Mouse (Mus musculus) hindbrain, embryonic 15.5 days (tissue): ENCODE measurements at regions not wholly inside any gene's neighbourhood (a gene's known extent, or its start where the extent isn't known, plus 50 kb on each side); places are given as distances from the start of the nearest gene placed in this dataset.
"Not testable (repeated sequence)": the region's sequence is repeated elsewhere in the genome, so short reads cannot be mapped to it uniquely, and the experiment has no call there.

Source experiments
- ATAC-seq: fragments of 200-750 bp; cut with Nextera tagmentation; 2 replicates; pipeline ENCODE4 v1.8.0; 2017; ENCODE audit warnings: low read depth, moderate number of reproducible peaks, moderate TSS enrichment; ENCODE audit not compliant: low FRiP score
- H3K27ac ChIP-seq: fragments of 300-500 bp; sonication (generic); replicated peaks from 2 replicates; pipeline ENCODE4 v1.5.1; 2015; ENCODE audit warnings: mild to moderate bottlenecking, inconsistent platforms
- H3K27me3 ChIP-seq: fragments of 300-500 bp; sonication (generic); 2 replicates; pipeline ENCODE4 v1.6.1; 2015; ENCODE audit warnings: control low read depth, inconsistent platforms
- H3K36me3 ChIP-seq: fragments of 300-500 bp; sonication (generic); 2 replicates; pipeline ENCODE4 v1.6.1; 2015; ENCODE audit warnings: control low read depth, inconsistent platforms
- H3K4me1 ChIP-seq: fragments of 300-500 bp; sonication (generic); replicated peaks from 2 replicates; pipeline ENCODE4 v1.6.1; 2015; ENCODE audit warnings: control low read depth, inconsistent platforms
- H3K4me2 ChIP-seq: fragments of 300-500 bp; sonication (generic); 2 replicates; pipeline ENCODE4 v1.6.1; 2015; ENCODE audit warnings: moderate library complexity, mild to moderate bottlenecking, inconsistent platforms
- H3K4me3 ChIP-seq: fragments of 300-500 bp; sonication (generic); 2 replicates; pipeline ENCODE4 v1.5.1; 2015; ENCODE audit warnings: mild to moderate bottlenecking, inconsistent platforms
- H3K9ac ChIP-seq: fragments of 300-500 bp; sonication (generic); 2 replicates; pipeline ENCODE4 v1.6.1; 2015; ENCODE audit warnings: inconsistent platforms
- H3K9me3 ChIP-seq: fragments of 300-500 bp; sonication (generic); 2 replicates; pipeline ENCODE4 v1.6.1; 2016; ENCODE audit warnings: control low read depth, inconsistent platforms
- WGBS: fragments of 180-500 bp; shearing (Covaris S2); methylation state at CpG from one replicate; pipeline ENCODE4 v1.1.7; 2015; 5-methylcytosine and 5-hydroxymethylcytosine counted together

DNA sequence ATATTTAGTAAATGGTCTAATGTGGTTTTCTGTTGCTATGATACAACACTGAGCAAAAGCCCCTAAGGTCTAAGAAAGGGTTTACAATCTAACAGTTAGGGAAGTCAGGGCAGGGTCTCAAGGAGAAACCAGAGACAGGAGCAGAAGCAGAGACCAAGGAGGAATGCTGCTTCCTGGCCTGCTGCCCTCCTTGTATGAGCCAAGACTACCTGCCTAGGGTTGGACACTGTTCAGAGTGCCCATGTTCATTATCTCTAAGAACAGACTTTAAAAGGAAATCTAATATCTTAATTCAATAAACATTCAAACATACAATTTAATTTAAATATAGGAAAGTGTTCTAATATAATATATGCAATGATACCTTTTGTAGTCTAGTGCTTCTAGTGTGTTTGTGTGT lies 63.0 kb upstream of the Tmem106b start:
- Histone ChIP-seq H3K4me3 (no peak overlapping the region), H3K36me3 (no peaks in the 10 kb centered on the region), H3K27me3 (no peaks in the 10 kb centered on the region), H3K4me2 (no peak overlapping the region), H3K4me1 (no peaks in the 10 kb centered on the region), H3K9ac (no peak overlapping the region), H3K9me3 (no peaks in the 10 kb centered on the region), H3K27ac (no peak overlapping the region)
- ATAC-seq, result no peak

DNA sequence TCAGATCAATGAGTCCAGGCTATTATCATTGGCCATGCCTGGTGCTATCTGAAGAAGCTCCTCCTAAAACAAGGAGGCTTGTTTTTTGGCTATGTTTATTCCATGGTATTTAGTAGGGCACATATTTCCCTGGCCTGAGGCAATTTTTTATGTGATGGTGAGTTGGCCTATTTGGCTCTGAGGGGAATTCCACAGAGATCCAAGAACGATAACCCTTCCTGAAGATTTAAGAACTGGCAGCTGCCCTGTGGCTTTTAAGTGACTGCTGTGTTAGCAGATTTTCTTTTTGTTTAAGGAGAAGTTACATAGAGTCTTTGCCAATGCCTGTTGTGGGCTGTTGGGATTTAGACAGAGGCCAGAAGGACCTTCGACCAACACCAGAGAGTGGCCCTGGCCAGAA lies 74.9 kb upstream of the Tmem106b start:
- 86% methylated on average over 2 of the region's 2 CpGs for WGBS
- no peaks in the 10 kb centered on the region for H3K4me1 ChIP-seq
- no peak overlapping the region for H3K9ac ChIP-seq
- H3K4me2 ChIP-seq, result no peak overlapping the region
- H3K27ac ChIP-seq, result no peak overlapping the region
- no peak overlapping the region for H3K4me3 ChIP-seq
- no peaks in the 10 kb centered on the region for H3K36me3 ChIP-seq
- no peak for ATAC-seq
- no peaks in the 10 kb centered on the region for H3K27me3 ChIP-seq
- H3K9me3 ChIP-seq, result no peaks in the 10 kb centered on the region

DNA sequence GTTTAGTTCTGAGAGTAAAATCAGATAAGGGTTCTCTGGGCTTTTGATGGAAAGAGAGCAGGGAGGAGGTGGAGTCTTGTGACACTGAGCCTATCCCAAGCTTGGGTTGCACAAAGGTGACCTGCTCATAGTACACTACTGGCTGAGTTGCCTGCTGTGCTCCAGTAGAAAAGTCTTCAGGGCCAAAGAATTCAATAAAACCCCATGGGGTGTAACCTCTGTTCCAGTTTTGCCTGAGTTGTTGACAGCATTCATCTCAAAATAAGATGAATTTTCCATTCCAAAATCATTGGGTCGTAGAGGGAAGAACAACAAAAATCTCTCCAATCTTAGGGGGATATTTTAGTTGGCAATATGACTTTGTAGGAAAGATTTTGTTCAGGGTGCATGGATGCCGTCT lies 75.8 kb upstream of the Tmem106b start:
- 84% methylated on average over 2 of the region's 2 CpGs for WGBS
- H3K9ac ChIP-seq, result no peak overlapping the region
- no peak for ATAC-seq
- H3K36me3 ChIP-seq, result no peaks in the 10 kb centered on the region
- H3K4me3 ChIP-seq, result no peak overlapping the region
- no peaks in the 10 kb centered on the region for H3K27me3 ChIP-seq
- no peak overlapping the region for H3K27ac ChIP-seq
- H3K4me1 ChIP-seq, result no peaks in the 10 kb centered on the region
- H3K4me2 ChIP-seq, result no peak overlapping the region
- no peaks in the 10 kb centered on the region for H3K9me3 ChIP-seq

DNA sequence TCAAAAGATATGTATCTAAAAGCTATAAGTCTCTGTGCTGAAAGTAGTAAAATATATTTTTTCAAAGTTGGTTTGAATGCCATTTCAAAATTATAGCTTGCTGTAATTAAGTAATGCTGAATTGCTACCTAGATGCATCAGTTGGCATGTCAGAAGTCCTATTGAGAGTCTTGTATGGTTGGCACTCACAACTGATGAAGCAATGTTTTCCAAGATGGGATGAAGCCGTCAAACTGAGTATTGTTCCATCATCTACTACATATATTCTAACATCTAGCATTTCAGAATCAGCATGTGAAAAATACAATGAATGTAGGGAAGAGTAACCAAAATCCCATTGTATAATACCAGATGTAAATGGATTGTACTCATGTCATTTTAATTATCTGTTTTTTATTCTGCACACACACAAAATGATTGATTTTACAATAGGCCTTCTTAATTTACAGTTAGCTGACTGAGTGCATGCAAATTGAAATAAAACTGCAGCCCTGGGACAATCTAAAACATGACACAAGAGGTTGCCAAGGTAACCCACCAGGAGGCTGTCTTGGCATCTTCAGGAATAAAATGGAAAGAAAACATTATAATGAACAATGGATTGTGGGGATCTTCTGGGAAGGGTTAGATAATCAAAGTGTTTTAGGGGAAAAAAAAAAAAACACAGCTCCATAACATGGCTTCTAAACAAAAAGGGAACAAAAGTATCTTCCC lies 92.2 kb upstream of the Tmem106b start:
- 44% methylated on average over 1 of the region's 1 CpGs for WGBS
- Histone ChIP-seq H3K27ac (0 out of 2 replicates have a peak overlapping the region, but pooled peaks have one; percentile 25), H3K4me1 (peaks cover 6% of the 10 kb centered on the region; the same call in 1 of the 2 replicates), H3K9me3 (no peaks in the 10 kb centered on the region), H3K4me2 (no peak overlapping the region), H3K9ac (no peak overlapping the region), H3K27me3 (no peaks in the 10 kb centered on the region), H3K4me3 (no peak overlapping the region), H3K36me3 (no peaks in the 10 kb centered on the region)
- peak; percentile 81 for ATAC-seq

DNA sequence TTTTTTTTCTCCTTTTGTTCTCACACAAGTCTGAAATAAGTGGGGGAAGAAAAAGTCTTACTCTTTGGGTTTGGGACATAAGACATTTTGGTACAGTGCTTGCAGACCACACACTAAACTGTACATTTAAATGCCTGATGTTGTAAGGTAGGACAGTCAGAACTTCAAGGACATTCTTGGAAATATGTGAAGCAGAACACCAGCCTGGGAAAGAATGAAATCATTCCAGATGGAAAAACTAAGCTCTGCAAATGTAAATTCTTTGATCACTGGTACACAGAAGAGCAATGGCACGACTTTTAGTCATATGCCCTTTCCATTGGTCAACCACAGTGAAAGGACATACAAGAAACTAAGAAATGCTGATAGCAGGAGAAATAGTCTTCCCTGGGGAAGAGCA lies 98.0 kb upstream of the Tmem106b start:
- Histone ChIP-seq H3K4me2 (no peak overlapping the region), H3K4me3 (no peak overlapping the region), H3K27me3 (no peaks in the 10 kb centered on the region), H3K27ac (no peak overlapping the region), H3K9me3 (no peaks in the 10 kb centered on the region), H3K36me3 (no peaks in the 10 kb centered on the region), H3K9ac (no peak overlapping the region), H3K4me1 (no peaks in the 10 kb centered on the region)
- no peak for ATAC-seq
- WGBS, result 67% methylated on average over 1 of the region's 1 CpGs

DNA sequence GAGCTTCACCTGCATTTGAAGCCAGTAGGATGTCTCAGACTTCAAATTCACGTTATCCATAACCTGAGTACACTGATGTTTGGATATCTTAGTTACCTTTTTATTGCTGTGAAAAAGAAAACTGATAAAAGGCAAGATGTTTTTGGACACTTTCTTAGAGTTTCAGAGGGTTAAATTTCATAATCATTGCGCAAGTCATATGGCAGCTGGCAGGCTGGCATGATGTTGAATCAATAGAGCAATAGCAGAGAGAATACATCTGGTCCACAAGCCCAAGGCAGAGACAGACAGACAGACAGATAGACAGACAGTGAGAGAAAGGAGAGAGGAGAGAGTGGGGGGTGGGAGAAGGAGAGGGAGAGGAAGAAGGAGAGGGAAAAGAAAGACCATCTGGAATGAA lies 102.3 kb upstream of the Tmem106b start:
- WGBS, result 84% methylated on average over 2 of the region's 2 CpGs
- Histone ChIP-seq H3K27ac (no peak overlapping the region), H3K4me3 (no peak overlapping the region), H3K36me3 (no peaks in the 10 kb centered on the region), H3K4me2 (no peak overlapping the region), H3K27me3 (no peaks in the 10 kb centered on the region), H3K4me1 (no peaks in the 10 kb centered on the region), H3K9me3 (no peaks in the 10 kb centered on the region), H3K9ac (no peak overlapping the region)
- no peak for ATAC-seq

DNA sequence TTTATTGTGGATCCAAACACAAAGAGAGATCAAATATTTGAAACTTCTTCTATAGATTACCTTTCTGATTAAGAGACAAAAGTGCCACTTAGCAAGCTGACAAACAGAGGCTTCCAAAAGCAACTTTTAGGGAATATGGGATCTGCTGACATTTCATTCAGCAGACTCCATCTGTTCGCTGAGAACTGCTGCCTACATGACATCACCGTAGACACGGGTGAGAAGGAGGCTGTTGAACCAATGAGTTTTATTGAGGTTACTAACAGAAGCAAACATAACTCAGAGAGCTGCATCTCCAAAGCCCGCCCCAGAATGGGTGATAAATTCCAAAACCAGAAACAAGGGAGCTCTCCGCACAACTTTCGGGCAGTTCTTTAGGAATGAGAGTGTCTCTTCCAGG lies 111.8 kb upstream of the Tmem106b start:
- no peak for ATAC-seq
- 94% methylated on average over 6 of the region's 6 CpGs for WGBS
- H3K36me3 ChIP-seq, result no peaks in the 10 kb centered on the region

DNA sequence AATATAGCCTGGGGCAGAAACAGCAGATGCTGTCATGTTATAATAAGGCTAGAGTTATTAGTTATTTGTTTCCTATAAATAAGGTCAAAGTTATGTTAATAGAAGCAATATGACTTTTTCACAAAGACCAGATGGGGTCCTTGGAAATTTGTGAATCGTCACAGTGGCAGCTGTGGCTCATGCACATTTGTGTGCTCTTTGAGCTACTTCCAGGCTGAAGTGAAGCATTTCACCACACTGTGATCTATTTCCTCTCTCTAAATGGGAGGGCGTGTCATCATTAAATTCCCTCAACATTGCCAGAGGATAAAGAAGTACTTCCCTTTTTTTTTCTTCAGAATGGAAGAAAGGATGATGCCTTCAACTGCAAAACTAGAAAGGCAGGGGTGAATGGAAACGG lies 157.9 kb upstream of the Tmem106b start:
- no peak for ATAC-seq
- no peak overlapping the region for H3K4me2 ChIP-seq
- 46% methylated on average over 3 of the region's 3 CpGs for WGBS
- no peaks in the 10 kb centered on the region for H3K36me3 ChIP-seq
- H3K27ac ChIP-seq, result no peak overlapping the region
- no peaks in the 10 kb centered on the region for H3K4me1 ChIP-seq
- H3K9me3 ChIP-seq, result no peaks in the 10 kb centered on the region
- H3K27me3 ChIP-seq, result no peaks in the 10 kb centered on the region
- H3K9ac ChIP-seq, result no peak overlapping the region
- H3K4me3 ChIP-seq, result no peak overlapping the region

More for the DNA sequence above, 111.8 kb upstream of the Tmem106b start:
- Histone ChIP-seq H3K9ac (no peak overlapping the region), H3K4me3 (no peak overlapping the region), H3K27ac (no peak overlapping the region), H3K27me3 (no peaks in the 10 kb centered on the region), H3K4me2 (no peak overlapping the region), H3K9me3 (no peaks in the 10 kb centered on the region), H3K4me1 (no peaks in the 10 kb centered on the region)

DNA sequence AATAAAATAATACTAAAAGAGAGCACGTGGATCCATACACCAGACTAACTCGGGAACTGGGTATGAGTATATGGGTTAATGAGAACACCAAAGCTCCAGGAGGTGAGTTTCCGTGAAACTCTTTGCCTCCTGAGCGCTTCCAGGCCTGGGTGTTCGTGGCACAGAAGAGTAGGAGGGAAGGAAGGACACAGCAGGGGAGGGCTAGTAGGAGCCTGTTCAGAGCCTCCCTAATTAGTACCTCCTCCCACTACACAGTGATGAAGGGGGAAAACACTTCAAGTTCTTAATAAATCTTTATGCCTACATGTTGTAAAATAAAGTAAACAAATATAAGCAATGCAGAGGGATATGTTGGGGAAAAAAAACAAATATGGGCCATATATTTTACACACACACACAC lies 143.7 kb upstream of the Thsd7a start:
- Histone ChIP-seq H3K4me2 (no peak overlapping the region), H3K9me3 (no peaks in the 10 kb centered on the region), H3K4me1 (no peaks in the 10 kb centered on the region), H3K9ac (no peak overlapping the region), H3K36me3 (no peaks in the 10 kb centered on the region), H3K4me3 (no peak overlapping the region), H3K27me3 (no peaks in the 10 kb centered on the region), H3K27ac (no peak overlapping the region)
- ATAC-seq, result no peak
- WGBS, result 75% methylated on average over 5 of the region's 5 CpGs

DNA sequence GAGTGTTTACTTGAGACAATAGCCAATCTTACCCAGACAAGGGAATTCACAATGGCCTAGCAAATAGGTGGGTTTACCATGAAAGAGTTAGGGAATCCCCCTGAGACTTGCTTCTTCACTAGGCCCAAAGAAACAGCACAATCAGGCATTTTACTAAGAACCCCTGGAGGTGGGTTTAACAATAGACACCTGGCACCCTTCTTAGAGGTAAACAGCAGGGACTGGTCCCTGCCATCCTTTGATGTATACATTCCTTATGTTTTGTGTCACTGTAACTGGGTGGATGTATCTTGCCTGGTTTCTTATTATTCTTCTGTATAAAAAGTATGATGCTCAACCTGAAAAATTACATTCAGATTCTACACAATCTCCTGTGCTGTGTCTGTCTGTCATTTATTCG lies 127.7 kb upstream of the Thsd7a start:
- H3K9me3 ChIP-seq, ATAC-seq, H3K4me3 ChIP-seq, H3K4me1 ChIP-seq, H3K36me3 ChIP-seq, H3K27ac ChIP-seq, H3K27me3 ChIP-seq, H3K4me2 ChIP-seq, H3K9ac ChIP-seq: not testable (repeated sequence)
- WGBS, result 44% methylated on average over 1 of the region's 1 CpGs

DNA sequence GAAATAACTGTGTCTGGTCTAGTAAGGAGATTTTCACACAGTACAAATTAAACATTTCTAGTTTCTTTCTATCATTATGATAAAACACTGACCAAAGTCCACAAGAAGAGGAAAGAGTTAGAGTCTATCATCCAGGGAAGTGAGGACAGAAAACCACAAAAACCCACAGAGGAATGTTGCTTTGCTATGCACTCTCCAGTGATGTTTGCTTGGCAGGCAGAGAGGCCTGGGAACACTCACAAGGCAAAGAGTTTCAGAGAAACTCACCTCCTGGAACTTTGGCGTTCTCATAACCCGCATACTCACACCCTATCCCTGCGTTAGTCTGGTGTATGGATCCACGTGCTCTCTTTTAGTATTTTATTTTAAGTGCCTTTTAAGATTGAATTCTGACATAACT lies 127.2 kb upstream of the Thsd7a start:
- Histone ChIP-seq H3K9me3 (no peaks in the 10 kb centered on the region), H3K36me3 (no peaks in the 10 kb centered on the region), H3K4me1 (no peaks in the 10 kb centered on the region), H3K4me2 (no peak overlapping the region), H3K27me3 (no peaks in the 10 kb centered on the region), H3K4me3 (no peak overlapping the region), H3K9ac (no peak overlapping the region), H3K27ac (no peak overlapping the region)
- ATAC-seq, result no peak
- 38% methylated on average over 4 of the region's 4 CpGs for WGBS

DNA sequence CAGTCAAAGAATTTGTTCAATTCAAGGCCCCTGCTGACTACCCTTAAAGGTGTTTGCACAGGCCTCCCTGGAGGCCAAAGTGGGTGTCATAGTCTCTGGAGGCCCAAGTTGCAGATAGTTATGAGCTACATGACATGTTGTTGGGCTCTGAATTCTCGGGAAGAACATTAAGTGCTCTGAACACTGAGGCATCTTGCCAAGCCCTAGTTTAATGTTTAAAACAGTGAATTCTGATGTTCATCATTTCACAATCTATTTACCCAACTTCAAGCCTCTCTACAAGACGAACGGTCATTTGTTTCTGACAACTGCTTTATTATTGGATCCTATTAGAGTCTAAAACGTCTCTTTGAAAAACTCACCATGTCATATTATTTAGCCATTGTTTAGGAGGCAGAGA lies 119.0 kb upstream of the Thsd7a start:
- Histone ChIP-seq H3K36me3 (no peaks in the 10 kb centered on the region), H3K4me2 (no peak overlapping the region), H3K4me1 (no peaks in the 10 kb centered on the region), H3K27me3 (no peaks in the 10 kb centered on the region), H3K4me3 (no peak overlapping the region), H3K9me3 (no peaks in the 10 kb centered on the region), H3K27ac (no peak overlapping the region), H3K9ac (no peak overlapping the region)
- WGBS, result 90% methylated on average over 4 of the region's 4 CpGs
- no peak for ATAC-seq

DNA sequence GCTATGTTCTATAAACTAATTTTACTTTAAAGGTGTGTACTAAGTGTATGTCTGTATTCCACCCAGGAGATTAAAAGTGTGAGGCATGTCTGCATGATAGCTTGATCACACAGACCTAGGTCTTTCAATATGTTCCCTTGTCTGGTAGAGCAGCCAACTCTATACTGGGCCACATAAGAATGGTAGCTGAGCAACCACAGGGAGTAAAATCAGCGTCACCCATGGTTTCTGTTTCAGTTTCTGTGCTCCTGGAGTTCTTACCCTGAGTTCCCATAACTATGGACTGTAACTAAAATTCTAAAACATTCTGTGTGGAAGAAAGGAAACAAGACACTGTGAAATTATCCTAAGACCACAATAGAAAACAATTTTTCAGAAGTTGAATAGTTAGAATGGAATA lies 102.8 kb upstream of the Thsd7a start:
- no peak for ATAC-seq

More for the DNA sequence above, 102.8 kb upstream of the Thsd7a start:
- Histone ChIP-seq H3K4me3 (no peak overlapping the region), H3K4me2 (no peak overlapping the region), H3K9ac (no peak overlapping the region), H3K9me3 (no peaks in the 10 kb centered on the region), H3K36me3 (no peaks in the 10 kb centered on the region), H3K4me1 (no peaks in the 10 kb centered on the region), H3K27ac (no peak overlapping the region), H3K27me3 (no peaks in the 10 kb centered on the region)
- 87% methylated on average over 1 of the region's 1 CpGs for WGBS
